Mouse (Mus musculus) T-helper 1 cell (primary cell): ENCODE measurements at regions not wholly inside any gene's neighbourhood (a gene's known extent, or its start where the extent isn't known, plus 50 kb on each side); places are given as distances from the start of the nearest gene placed in this dataset.

Experiments used
- in situ Hi-C: fragments of 300-600 bp; cut with MboI, MseI; formaldehyde crosslinking; loops from one replicate; pipeline ENCODE4 v1.15.1; 2025; ENCODE audit warnings: high pct_unique_total_duplicates

DNA sequence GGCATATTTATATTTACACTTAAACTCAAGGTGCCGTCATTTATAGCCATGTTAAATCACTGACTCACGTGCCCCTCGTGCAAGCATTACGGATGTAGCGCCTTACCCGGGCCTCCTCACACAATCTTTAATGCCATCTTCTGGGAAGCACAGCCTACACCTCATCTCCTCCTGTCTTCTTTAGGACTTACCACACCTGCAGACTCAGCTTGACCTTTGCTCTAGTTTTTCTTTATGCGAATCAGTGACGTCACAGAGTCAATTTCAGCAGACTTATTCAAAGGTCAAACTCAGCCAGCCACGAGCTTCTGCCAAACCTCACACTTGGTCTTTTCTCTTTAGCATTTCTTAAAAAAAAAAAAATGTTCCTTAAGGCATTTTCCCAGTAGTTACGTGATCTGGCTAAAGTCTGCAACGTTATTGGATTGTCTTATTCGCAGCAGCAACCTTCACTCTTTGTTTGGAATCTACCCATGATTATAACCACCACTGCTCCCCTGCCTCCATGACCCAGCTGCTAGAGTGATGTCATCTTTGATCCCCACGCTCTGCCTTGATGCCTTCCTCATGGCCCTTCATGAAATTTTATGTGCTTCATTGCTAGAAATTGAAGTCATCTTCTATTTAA lies 285.3 kb downstream of the Lmo7 start:
- in situ Hi-C loops = no loop called here

DNA sequence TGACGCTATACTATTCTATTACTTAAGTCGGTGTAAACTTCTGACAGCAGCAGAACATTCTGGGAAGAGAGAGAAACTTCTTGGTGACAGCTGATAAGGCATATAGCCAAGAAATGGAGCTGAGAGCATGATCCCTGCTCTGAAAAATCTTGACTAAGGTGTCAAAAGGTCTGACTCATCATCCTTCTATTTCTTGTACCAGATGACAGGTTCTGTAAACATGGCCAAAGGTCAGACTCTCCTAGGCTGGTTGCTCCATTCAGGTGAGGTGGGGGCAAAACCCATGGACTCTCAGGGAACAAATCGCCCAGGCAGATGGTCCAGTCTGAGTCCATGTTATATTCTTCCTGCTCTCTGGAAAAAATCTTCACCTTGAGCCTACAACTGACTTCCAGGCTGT lies 283.5 kb downstream of the Lmo7 start:
- in situ Hi-C loops = no loop called here

DNA sequence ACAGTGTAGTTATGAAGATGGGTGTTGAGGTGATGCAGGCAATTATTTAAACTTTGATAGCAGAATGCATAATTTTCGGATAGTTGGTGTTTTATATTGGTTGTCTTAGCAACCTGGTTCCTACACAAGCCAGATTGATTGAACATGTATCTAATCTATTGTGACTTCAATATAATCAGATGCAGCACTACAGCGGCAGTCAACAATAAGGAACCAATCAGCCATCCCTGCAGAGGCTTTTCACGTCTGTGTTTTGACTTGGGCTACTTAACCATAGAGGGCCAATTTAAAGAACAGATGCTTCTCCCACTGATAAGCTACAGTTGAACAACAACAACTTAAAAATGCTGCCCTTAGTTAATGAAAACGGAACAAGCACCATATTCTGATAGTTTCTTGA lies 267.8 kb downstream of the Lmo7 start:
- in situ Hi-C loops = no loop called here

DNA sequence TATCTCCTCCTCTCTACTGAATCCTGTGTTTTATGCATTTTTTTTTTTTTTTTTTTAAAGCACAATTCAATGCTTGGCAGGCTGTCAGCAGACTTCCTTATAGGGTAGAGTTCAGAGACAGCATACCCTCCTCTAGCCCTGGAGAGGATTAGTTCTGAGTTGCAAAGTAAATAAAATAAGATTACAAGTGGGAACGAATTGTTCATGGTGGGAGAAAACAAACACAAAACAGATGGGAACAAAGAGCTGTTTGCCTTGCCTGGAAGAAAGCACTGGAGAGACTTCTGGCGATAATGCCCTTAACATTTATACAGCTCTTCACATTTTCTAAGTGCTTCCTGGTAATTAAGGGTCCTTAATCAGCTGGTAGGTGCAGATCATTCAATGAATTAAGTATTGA lies 254.6 kb downstream of the Lmo7 start:
- in situ Hi-C loops = no loop called here
